In the genomic region with DNA sequence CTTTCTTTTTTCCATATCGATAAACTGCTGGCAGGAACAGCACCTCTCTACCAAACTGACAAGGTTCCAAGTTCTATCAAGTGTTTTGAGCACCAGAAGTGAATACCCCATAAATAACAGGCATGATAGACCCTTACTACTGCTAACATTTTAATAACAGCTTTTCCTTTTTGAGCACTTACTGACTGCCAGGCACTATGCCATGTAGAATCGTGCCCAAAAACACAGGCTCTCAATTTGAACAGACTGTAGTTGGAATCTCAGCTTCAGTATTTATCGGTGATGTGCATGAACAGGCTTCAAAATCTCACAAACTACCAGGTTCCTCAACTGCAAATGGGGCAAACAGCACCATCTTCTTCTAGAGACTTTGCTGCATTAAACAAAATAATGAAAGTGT, we compare ENCODE assay signal across 19 mouse cellular contexts.
A peak's percentile ranks its signal among the peaks of the same experiment; 100 is the strongest.
DNase-seq lines count a peak whose midpoint lies in the region; ATAC-seq and TF ChIP-seq lines count a peak whose summit lies in the region.
"Had no signal": no experiment of that assay in that cellular context is flagged by ENCODE, and none has a peak within 500 bp of the region (broad histone marks: within the 10 kb centered on the region; RNA-seq: fewer than 3 reads in every experiment).

No protein-coding gene starts in this region.

- no peak overlapping the region for H3K9ac ChIP-seq in forebrain, embryonic 13.5 days
- H3K9ac ChIP-seq: embryonic facial prominence, embryonic 15.5 days; heart, embryonic 13.5 days; hindbrain, embryonic 15.5 days had no signal

- H3K36me3 ChIP-seq in forebrain, embryonic 13.5 days (ENCODE audit: poor library complexity, severe bottlenecking) = no peaks in the 10 kb centered on the region
- no peaks in the 10 kb centered on the region for H3K36me3 ChIP-seq in forebrain, embryonic 10.5 days (replicated peaks)
- H3K36me3 ChIP-seq: embryonic facial prominence, embryonic 15.5 days; heart, embryonic 13.5 days; hindbrain, embryonic 15.5 days had no signal

- no peak for TF ChIP-seq CTCF in layer of hippocampus, adult 2 months (conservative IDR thresholded peaks at IDR 0.05)

- no peaks in the 10 kb centered on the region for H3K4me1 ChIP-seq in forebrain, embryonic 13.5 days
- H3K4me1 ChIP-seq in forebrain, embryonic 10.5 days = no peaks in the 10 kb centered on the region
- H3K4me1 ChIP-seq: embryonic facial prominence, embryonic 15.5 days; hindbrain, embryonic 15.5 days had no signal

- no peak for DNase-seq in forebrain, embryonic 10.5 days (ENCODE audit: extremely low spot score, low spot score)
- DNase-seq in layer of hippocampus, adult 2 months (ENCODE audit: low spot score in 2 of 2) = peak; percentile 23 to 27
- DNase-seq in layer of hippocampus, adult 9-11 months = no peak
- peak; percentile 27 for DNase-seq in right cerebral cortex, postnatal 4 days
- DNase-seq in right cerebral cortex, postnatal 25 days = no peak
- DNase-seq: adrenal gland, adult 2 months; adrenal gland, postnatal 25 days; embryo, embryonic 11 days; gastrocnemius, postnatal 36 days; heart, adult 11 months; heart, postnatal 36 days; kidney, adult 2 months had no signal

- H3K4me3 ChIP-seq in forebrain, embryonic 13.5 days = no peak overlapping the region
- no peak overlapping the region for H3K4me3 ChIP-seq in forebrain, embryonic 10.5 days
- H3K4me3 ChIP-seq in layer of hippocampus, adult 2 months = no peak overlapping the region
- H3K4me3 ChIP-seq: embryonic facial prominence, embryonic 15.5 days; erythroblast, embryonic 14.5 days; heart, embryonic 13.5 days; hindbrain, embryonic 15.5 days had no signal

- 83% methylated on average over 3 of the region's 3 CpGs for WGBS in forebrain, embryonic 13.5 days
- WGBS in forebrain, embryonic 10.5 days = 91% methylated on average over 3 of the region's 3 CpGs

- no peak overlapping the region for H3K4me2 ChIP-seq in forebrain, embryonic 13.5 days
- H3K4me2 ChIP-seq: embryonic facial prominence, embryonic 15.5 days; heart, embryonic 13.5 days; hindbrain, embryonic 15.5 days had no signal

- no peak overlapping the region for H3K27ac ChIP-seq in forebrain, embryonic 13.5 days
- H3K27ac ChIP-seq in forebrain, embryonic 10.5 days = no peak overlapping the region
- H3K27ac ChIP-seq in layer of hippocampus, adult 2 months = no peak overlapping the region
- H3K27ac ChIP-seq: embryonic facial prominence, embryonic 15.5 days; heart, embryonic 13.5 days; hindbrain, embryonic 15.5 days had no signal

- no peaks in the 10 kb centered on the region for H3K27me3 ChIP-seq in forebrain, embryonic 13.5 days
- no peaks in the 10 kb centered on the region for H3K27me3 ChIP-seq in forebrain, embryonic 10.5 days (ENCODE audit: poor library complexity, severe bottlenecking)
- H3K27me3 ChIP-seq: embryonic facial prominence, embryonic 15.5 days; heart, embryonic 13.5 days; hindbrain, embryonic 15.5 days had no signal

- ATAC-seq in forebrain, embryonic 13.5 days = peak; percentile 13; the same call in 1 of the 2 replicates
- ATAC-seq in megakaryocyte, adult 5-6 weeks (ENCODE audit: poor library complexity, severe bottlenecking) = no peak
- ATAC-seq: intestine, embryonic 16.5 days had no signal

- no peaks in the 10 kb centered on the region for H3K9me3 ChIP-seq in forebrain, embryonic 13.5 days (replicated peaks)
- H3K9me3 ChIP-seq in forebrain, embryonic 10.5 days = no peaks in the 10 kb centered on the region
- H3K9me3 ChIP-seq: embryonic facial prominence, embryonic 15.5 days; heart, embryonic 13.5 days; hindbrain, embryonic 15.5 days had no signal

Comparison
In these comparisons a context has a peak if more than half of its experiments do, and no peak if none do; other contexts are left out.
1. DNase-seq: peak in layer of hippocampus, adult 2 months (2 of 2) and right cerebral cortex, postnatal 4 days (single experiment); none in forebrain, embryonic 10.5 days (single experiment), layer of hippocampus, adult 9-11 months (single experiment) and right cerebral cortex, postnatal 25 days (single experiment).